Mouse (Mus musculus): ENCODE measurements at regions not wholly inside any gene's neighbourhood (a gene's known extent, or its start where the extent isn't known, plus 50 kb on each side); places are given as distances from the start of the nearest gene placed in this dataset.
"Not testable (repeated sequence)": the region's sequence is repeated elsewhere in the genome, so short reads cannot be mapped to it uniquely, and the experiment has no call there.

GRCm38 (mm10) chr10:52529661-52530060 is 112.3 kb downstream of the Nus1 start:
- DNase-seq (ENCODE audit: low spot score); ATAC-seq (replicated peaks; ENCODE audit: low FRiP score, low read depth); H3K4me3 ChIP-seq (replicated peaks; ENCODE audit: low read depth, low read length); H3K4me2 ChIP-seq (ENCODE audit: low read length); H3K4me1 ChIP-seq (replicated peaks; ENCODE audit: insufficient read depth, low read length); H3K9me3 ChIP-seq (replicated peaks; ENCODE audit: low read length); H3K9ac ChIP-seq (ENCODE audit: low read depth, low read length); H3K36me3 ChIP-seq (ENCODE audit: insufficient read depth, low read length); H3K27ac ChIP-seq; H3K27me3 ChIP-seq (ENCODE audit: insufficient read depth, low read length): not testable (repeated sequence)
- WGBS: 71% methylated on average over 2 of the region's 5 CpGs

- no peak for TF ChIP-seq CTCF (IDR thresholded peaks at IDR 0.05; ENCODE audit: low read depth)
- Histone ChIP-seq H3K4me1 (replicated peaks; ENCODE audit: insufficient read depth, low read length) (no peaks in the 10 kb centered on the region), H3K4me3 (replicated peaks; ENCODE audit: low read depth, low read length) (no peak overlapping the region), H3K36me3 (ENCODE audit: insufficient read depth, low read length) (no peaks in the 10 kb centered on the region), H3K4me2 (ENCODE audit: low read length) (no peak overlapping the region), H3K9me3 (replicated peaks; ENCODE audit: low read length) (no peaks in the 10 kb centered on the region), H3K27me3 (ENCODE audit: insufficient read depth, low read length) (no peaks in the 10 kb centered on the region), H3K9ac (ENCODE audit: low read depth, low read length) (no peak overlapping the region), H3K27ac (no peak overlapping the region)
- no peak for DNase-seq (ENCODE audit: low spot score)
- WGBS: 48% methylated on average over 3 of the region's 3 CpGs
- no peak for ATAC-seq (replicated peaks; ENCODE audit: low FRiP score, low read depth)
Measured at GRCm38 (mm10) chr10:52530846-52531245, 113.5 kb downstream of the Nus1 start.

- H3K27me3 ChIP-seq (ENCODE audit: insufficient read depth, low read length): no peaks in the 10 kb centered on the region
- no peak overlapping the region for H3K27ac ChIP-seq
- 27% methylated on average over 2 of the region's 2 CpGs for WGBS
- no peaks in the 10 kb centered on the region for H3K9me3 ChIP-seq (replicated peaks; ENCODE audit: low read length)
- H3K9ac ChIP-seq (ENCODE audit: low read depth, low read length): no peak overlapping the region
- no peak overlapping the region for H3K4me2 ChIP-seq (ENCODE audit: low read length)
- ATAC-seq (replicated peaks; ENCODE audit: low FRiP score, low read depth) (no peak), DNase-seq (ENCODE audit: low spot score) (no peak)
- no peak overlapping the region for H3K4me3 ChIP-seq (replicated peaks; ENCODE audit: low read depth, low read length)
- H3K36me3 ChIP-seq (ENCODE audit: insufficient read depth, low read length): no peaks in the 10 kb centered on the region
- TF ChIP-seq CTCF (IDR thresholded peaks at IDR 0.05; ENCODE audit: low read depth): no peak
- no peaks in the 10 kb centered on the region for H3K4me1 ChIP-seq (replicated peaks; ENCODE audit: insufficient read depth, low read length)
Measured at GRCm38 (mm10) chr10:52533278-52533892, 116.0 kb downstream of the Nus1 start.

GRCm38 (mm10) chr10:52533893-52534287 is 116.5 kb downstream of the Nus1 start:
- no peaks in the 10 kb centered on the region for H3K4me1 ChIP-seq (replicated peaks; ENCODE audit: insufficient read depth, low read length)
- H3K9me3 ChIP-seq (replicated peaks; ENCODE audit: low read length): no peaks in the 10 kb centered on the region
- H3K4me2 ChIP-seq (ENCODE audit: low read length): no peak overlapping the region
- H3K36me3 ChIP-seq (ENCODE audit: insufficient read depth, low read length): no peaks in the 10 kb centered on the region
- 53% methylated on average over 4 of the region's 4 CpGs for WGBS
- H3K27ac ChIP-seq: no peak overlapping the region
- H3K4me3 ChIP-seq (replicated peaks; ENCODE audit: low read depth, low read length): no peak overlapping the region
- H3K9ac ChIP-seq (ENCODE audit: low read depth, low read length): no peak overlapping the region
- DNase-seq (ENCODE audit: low spot score): peak; percentile 31
- TF ChIP-seq CTCF (IDR thresholded peaks at IDR 0.05; ENCODE audit: low read depth): peak; percentile 81
- H3K27me3 ChIP-seq (ENCODE audit: insufficient read depth, low read length): no peaks in the 10 kb centered on the region
- no peak for ATAC-seq (replicated peaks; ENCODE audit: low FRiP score, low read depth)

- Histone ChIP-seq H3K27me3 (ENCODE audit: insufficient read depth, low read length) (no peaks in the 10 kb centered on the region), H3K36me3 (ENCODE audit: insufficient read depth, low read length) (no peaks in the 10 kb centered on the region), H3K4me3 (replicated peaks; ENCODE audit: low read depth, low read length) (no peak overlapping the region), H3K4me2 (ENCODE audit: low read length) (no peak overlapping the region), H3K4me1 (replicated peaks; ENCODE audit: insufficient read depth, low read length) (no peaks in the 10 kb centered on the region), H3K9me3 (replicated peaks; ENCODE audit: low read length) (no peaks in the 10 kb centered on the region), H3K27ac (no peak overlapping the region), H3K9ac (ENCODE audit: low read depth, low read length) (no peak overlapping the region)
- ATAC-seq (replicated peaks; ENCODE audit: low FRiP score, low read depth): no peak
- no peak for DNase-seq (ENCODE audit: low spot score)
- 92% methylated on average over 28 of the region's 28 CpGs for WGBS
- TF ChIP-seq CTCF (IDR thresholded peaks at IDR 0.05; ENCODE audit: low read depth): no peak
Measured at GRCm38 (mm10) chr10:52545566-52545965, 128.2 kb downstream of the Nus1 start.

GRCm38 (mm10) chr10:52577383-52577782 is 113.0 kb upstream of the Slc35f1 start:
- H3K27ac ChIP-seq: no peak overlapping the region
- no peak overlapping the region for H3K4me2 ChIP-seq (ENCODE audit: low read length)
- no peaks in the 10 kb centered on the region for H3K36me3 ChIP-seq (ENCODE audit: insufficient read depth, low read length)
- WGBS: 77% methylated on average over 6 of the region's 6 CpGs
- H3K9ac ChIP-seq (ENCODE audit: low read depth, low read length): no peak overlapping the region
- ATAC-seq (replicated peaks; ENCODE audit: low FRiP score, low read depth) (no peak), DNase-seq (ENCODE audit: low spot score) (no peak)
- H3K4me1 ChIP-seq (replicated peaks; ENCODE audit: insufficient read depth, low read length): no peaks in the 10 kb centered on the region
- no peak overlapping the region for H3K4me3 ChIP-seq (replicated peaks; ENCODE audit: low read depth, low read length)
- TF ChIP-seq CTCF (IDR thresholded peaks at IDR 0.05; ENCODE audit: low read depth): no peak
- no peaks in the 10 kb centered on the region for H3K9me3 ChIP-seq (replicated peaks; ENCODE audit: low read length)
- no peaks in the 10 kb centered on the region for H3K27me3 ChIP-seq (ENCODE audit: insufficient read depth, low read length)

GRCm38 (mm10) chr10:52577795-52578194 is 112.5 kb upstream of the Slc35f1 start:
- TF ChIP-seq CTCF (IDR thresholded peaks at IDR 0.05; ENCODE audit: low read depth): no peak
- 78% methylated on average over 3 of the region's 3 CpGs for WGBS
- Histone ChIP-seq H3K27ac (no peak overlapping the region), H3K4me3 (replicated peaks; ENCODE audit: low read depth, low read length) (no peak overlapping the region), H3K9me3 (replicated peaks; ENCODE audit: low read length) (no peaks in the 10 kb centered on the region), H3K4me2 (ENCODE audit: low read length) (no peak overlapping the region), H3K4me1 (replicated peaks; ENCODE audit: insufficient read depth, low read length) (no peaks in the 10 kb centered on the region), H3K27me3 (ENCODE audit: insufficient read depth, low read length) (no peaks in the 10 kb centered on the region), H3K9ac (ENCODE audit: low read depth, low read length) (no peak overlapping the region), H3K36me3 (ENCODE audit: insufficient read depth, low read length) (no peaks in the 10 kb centered on the region)
- no peak for DNase-seq (ENCODE audit: low spot score)
- no peak for ATAC-seq (replicated peaks; ENCODE audit: low FRiP score, low read depth)
